Mouse (Mus musculus) thymus, postnatal 25 days (tissue): ENCODE results near the gene Pitpnc1.

Experiments used
- DNase-seq: peaks from one replicate; pipeline ENCODE4 v3.0.0; 2022

The Pitpnc1 gene

DNA sequence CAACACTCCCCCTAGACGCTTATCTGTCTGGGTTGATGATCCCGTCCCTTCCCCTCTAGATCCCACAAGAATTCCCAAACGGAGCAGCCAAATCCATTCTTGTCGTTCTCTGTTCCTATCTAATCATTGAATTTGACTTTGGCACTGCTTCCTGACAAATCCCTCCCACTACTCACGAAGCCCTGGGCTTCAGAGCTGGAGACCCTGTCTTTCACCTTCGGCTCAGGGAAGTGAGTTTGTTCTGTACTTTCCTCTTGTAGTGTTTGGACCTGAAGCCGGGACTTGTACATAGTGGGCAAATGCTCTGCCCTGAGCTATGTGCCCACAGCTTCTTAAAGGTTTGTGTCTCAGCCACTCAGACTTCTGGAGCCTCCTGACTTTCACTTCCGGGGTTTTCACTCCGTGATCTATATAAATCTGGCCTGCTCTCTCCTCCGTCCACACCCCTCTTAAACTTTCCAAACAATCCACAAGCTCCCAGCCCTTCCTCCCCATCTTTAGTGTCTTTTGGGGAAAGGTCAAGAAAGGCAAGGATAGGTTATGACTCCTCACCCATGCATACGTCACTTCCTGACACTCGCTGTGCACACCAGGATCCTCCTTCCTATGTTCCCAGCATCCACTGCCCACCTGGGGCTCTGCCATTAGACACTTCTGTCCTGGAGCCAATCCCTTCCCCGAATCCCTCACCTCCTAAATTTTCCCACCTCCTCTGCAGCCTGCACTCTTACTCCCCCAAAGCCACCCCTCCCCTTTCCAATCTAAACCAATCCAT lies 104.4 kb downstream of the Pitpnc1 start:
- no peak for DNase-seq

DNA sequence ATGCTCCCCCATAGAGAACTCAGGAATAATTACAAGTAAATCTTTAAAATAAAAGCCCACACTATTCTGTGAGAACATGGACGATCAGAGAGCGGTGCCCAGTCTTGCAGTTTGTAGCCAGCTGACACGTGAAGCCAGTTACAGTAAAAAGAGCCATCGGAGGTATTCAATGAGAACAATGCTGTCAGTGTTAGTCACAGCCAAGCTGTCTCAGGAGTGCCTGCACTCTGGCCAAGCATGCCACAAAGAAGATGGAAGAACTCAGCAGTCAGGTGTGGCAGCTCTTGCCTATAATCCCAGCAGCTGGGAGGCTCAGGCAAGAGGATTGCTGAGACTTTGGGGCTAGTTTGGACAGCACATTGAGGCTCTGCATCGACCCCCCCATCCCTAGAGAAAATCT lies 111.8 kb downstream of the Pitpnc1 start:
- no peak for DNase-seq

DNA sequence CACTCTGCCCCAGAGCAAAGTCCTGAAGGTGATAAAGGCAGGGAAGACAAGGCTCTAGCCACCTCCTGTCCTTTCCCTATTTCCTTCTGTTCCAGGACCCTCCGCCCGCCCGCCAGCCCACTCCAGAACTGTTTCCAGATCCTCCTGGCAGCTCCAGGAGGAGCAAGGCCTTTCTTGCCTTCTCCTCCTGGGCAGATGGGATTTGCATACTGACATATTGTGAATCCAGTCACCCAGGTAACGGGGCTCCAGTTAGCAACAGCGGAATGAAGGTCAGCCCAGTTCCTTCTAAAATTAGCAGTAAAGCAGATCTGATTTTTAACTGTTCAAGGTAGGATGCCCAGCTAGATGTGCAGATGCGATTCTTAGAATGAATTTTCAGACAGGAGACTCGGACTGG lies 114.3 kb downstream of the Pitpnc1 start:
- DNase-seq: no peak

DNA sequence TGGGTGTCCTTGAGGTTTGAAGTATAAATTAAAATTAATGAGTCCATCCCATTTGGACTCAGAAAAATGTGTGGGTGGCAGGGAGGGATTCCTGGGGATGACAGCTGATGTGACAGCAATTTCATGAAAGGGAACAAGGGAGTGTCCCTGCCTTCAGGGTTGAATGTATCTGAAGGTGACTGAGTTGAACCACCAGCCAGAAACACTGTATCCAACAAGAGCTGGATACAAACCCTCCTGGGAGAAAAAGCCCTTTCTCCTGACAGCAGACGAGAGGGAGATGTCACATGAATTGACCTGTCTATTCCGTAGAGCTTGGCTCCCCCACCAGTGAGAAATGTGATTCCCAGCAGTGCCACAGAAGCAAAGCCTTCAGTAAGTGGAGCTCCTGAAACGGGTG lies 115.0 kb downstream of the Pitpnc1 start:
- no peak for DNase-seq

DNA sequence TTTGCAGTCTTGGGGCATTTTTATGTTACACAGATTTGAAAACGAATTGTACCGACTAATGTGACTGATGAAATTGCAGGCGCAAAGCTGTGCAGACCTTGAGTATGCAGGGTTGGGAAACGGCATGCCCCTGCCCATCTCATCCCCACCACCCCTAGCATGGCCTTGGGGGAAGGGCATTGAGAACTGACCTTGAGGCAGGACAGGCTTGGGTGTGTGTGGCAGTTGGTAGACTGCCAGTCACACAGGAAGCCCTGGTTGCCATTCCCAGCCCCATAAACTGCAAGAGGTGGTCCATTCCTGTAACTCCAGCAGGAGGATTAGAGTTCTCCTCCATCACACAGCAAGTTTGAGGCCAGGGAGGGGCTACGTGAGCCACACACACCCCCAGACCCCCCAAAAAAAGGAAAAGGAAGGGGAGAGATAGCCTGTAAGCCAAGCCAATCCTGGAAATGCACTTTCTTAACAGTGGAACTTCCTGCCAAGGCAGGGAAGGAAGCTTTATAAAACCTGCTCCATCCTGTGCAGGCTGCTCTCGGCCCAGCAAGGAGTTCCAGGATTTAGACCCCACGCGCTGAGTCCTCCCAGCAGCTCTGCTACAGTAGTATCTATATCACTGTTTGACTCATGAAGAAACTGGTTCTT lies 115.9 kb downstream of the Pitpnc1 start:
- DNase-seq: no peak

DNA sequence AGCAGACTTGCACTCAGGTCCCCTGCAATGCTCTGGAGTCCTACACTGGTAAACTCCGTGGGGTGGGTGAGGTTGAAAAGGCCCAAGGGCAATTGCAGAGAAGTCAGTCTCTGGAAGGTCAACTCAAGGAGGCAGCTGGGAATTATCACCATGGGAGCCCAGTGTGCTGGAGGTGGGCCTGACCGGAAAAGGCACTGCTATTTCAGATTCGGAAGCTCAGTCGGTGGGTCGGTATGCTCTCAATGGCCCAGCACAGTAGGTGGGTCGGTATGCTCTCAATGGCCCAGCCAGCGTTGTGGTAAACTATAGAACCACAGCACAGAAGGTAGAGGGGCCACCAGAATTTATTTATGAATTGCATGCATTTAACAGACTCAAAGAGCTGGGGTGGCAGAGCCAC lies 117.9 kb downstream of the Pitpnc1 start:
- DNase-seq: no peak

DNA sequence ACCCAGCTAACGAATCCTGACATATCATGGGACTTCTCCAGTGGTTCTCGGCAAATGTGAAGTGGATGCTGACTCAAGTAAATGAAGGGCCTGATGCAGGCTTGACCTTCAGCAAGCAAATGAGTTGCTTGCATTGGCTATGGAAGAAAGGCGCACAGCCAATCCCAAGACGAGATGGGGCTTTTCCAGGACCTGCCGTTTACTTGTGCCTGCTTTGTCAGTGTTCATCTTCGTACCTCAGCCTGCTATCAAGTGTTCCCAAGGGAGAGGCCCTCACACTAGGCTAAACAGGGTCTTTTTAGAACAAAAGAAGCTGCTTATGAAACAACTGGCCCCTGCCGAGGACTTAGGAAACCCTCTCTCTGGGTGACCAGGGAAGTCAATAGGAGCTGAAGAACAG lies 120.7 kb downstream of the Pitpnc1 start:
- DNase-seq: no peak

DNA sequence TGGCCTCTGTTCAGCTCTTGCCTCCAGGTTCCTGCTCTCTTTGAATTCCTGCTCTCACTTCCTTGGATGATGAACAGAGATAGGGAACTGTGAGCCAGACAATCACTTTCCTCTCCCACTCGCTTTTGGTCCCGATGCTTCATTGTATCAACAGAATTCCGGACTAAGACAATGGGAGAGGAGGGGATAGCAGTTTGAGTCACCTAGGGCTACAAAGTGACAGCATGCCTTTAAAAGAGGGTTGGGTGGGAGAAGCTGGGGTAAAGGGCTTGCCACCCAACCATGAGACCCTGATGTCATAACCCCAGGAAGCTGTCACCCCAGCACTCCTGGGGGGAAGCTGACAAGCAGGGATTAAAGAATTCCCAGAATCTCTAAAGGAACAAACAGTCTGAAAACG lies 127.5 kb downstream of the Pitpnc1 start:
- DNase-seq: no peak

DNA sequence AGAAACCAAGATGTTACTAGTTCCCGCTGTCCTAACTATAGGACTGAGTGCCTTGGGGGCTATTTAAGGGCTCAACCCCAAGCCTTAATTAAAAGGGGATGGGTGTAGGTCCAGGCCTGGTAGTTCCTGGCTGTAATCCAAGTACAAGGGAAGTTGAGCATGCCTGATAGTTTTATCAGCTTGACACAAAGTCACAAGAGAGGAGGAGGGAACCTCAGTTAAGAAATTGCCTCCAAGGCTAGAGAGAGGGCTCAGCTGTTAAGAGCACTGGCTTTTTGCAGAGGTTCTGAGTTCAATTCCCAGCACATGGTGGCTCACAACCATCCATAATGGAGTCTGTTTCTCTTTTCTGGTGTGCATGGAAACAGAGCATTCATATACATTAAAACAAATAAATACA lies 128.1 kb downstream of the Pitpnc1 start:
- no peak for DNase-seq

DNA sequence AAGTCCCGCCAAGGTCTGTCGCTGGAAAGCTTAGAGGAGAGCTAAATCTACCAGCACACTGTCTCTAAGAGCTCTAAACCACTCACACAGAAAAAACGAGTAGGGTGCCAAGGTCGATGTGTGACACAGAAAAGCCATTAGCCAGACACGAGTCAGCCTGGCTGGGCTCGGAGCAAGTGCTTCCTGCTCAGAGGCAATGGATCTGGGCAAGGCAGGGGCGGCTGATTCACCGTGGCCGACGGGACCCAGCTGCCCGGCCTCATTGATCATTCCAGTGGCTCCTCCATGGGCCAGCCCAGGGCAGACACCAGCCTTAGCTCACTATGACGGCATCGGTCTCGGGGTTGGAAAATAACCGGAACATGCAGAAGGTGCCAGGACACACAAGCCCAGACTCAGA lies 129.2 kb downstream of the Pitpnc1 start:
- no peak for DNase-seq

DNA sequence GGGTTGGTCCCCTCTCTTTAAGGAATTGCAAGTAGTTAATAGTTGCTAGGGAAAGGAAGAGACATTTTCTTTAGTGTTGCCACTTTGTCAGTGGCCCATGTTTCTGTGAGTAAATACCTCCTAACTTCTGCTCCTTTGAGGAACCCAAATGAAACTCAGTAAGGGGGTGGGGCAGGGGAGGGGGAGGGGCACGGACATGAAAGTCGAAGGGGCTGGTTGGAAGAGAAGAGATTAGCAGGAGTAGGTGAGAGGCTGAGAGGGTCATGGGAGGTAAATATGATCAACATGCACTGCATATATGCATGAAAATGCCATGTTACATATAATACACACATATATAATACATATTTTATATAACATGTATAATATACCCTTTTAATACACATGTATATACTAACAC lies 129.7 kb downstream of the Pitpnc1 start:
- no peak for DNase-seq

DNA sequence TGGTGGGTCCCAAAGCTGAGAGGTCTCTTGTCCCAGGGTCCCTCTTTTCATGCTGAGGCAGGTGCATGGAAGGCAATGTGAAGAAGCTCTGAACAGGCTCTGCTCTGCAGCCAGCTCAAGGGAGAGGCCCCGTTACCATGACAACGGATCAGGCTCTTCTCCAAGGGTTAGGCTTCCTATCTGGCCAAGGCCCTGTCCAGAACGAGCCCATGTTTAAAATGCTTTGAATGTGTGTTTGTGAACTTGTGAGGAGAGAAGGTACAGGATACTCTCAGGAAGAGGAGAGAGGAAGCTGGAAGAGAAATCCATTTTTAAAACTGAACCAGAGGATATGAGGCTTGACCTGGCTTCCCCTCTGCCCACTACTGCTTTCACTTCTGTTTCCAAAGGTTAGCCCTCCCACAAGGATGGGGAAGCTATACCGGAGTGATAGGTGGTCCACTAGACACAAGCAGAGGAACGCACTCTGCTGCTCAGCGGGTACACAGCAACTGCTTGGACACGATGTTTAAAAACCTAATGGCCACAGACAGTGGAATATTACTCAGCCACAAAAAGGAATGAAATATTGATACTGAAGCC lies 131.2 kb downstream of the Pitpnc1 start:
- no peak for DNase-seq

DNA sequence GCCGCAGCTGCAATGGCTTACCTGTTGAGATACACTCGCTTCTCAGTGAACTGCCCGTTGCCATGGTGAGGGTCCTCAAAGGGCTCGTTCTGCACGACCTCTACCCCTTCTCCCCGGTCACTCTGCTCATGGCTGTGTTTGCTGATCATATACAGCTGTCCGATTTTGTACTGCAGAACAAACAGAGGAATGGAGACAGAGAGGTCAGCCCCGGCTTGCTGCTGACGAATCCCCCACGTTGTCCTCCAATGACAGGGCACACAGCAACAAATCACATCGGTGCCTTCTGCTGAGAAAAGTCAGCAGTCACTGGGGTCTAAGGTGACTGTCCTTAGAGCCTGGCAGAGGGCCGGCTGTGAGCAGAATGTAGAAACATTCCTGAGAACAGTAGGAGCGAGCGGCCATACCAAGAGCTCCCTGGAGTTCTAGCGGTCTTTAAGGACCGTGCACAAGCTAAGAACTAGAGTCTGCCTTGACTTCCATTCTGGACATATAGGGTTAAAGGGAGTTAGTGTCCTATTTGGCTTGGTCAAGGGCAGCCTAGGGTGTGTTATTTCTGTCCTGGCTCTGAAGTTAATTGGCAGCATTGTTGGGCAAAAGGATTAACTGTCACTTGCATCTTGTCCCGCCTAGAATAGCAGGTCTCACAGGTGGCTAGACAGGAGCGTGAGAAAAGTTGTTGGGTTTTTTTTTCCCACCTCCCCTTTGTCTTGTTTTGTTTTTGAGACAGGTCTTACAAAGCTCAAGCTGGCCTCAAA lies 132.9 kb downstream of the Pitpnc1 start:
- no peak for DNase-seq

DNA sequence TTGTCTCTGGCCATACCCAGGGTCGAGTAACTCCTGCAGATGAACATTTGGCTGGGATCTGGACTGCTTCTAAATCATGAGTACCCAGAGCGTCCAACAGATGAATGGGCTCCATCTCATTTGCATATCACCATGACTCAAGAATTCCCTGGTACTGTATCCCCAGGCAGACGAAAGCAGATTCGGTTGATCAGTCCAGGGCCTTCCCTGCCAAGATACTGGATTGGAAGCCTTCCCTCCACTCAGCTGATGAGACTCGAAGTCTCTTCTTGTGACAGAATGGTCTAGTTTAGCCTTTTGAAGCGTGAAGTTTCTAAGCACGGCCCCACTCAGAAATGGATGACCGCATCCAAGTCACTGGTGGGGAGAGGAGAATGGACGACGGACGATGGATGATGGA lies 134.7 kb downstream of the Pitpnc1 start:
- no peak for DNase-seq

DNA sequence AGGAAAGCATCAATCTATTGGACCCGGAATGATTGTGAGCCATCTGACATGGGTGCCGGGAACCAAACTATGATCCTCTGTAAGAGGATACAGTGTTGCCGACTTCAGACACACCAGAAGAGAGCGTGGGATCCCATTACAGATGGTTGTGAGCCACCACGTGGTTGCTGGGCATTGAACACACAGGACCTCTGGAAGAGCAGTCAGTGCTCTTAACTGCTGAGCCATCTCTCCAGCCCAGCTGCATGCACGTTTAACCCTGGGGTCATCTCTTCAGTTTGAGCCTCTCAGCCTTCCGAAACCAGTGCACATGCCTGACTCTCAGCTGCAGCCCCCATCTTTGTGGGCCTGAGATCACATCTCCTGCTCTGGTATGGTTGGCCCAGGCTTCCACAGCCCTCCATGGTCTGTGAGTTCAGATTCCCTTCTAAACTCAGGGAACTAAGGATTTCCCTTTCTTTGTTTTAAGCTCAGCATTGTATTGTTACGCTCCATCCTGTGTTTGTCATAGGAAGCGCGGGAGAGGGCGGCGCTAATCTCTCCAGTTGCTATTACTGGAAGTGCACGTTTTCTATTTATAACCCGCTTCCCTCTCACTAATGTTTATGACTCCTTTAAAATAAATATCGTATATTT lies 135.5 kb downstream of the Pitpnc1 start:
- no peak for DNase-seq

DNA sequence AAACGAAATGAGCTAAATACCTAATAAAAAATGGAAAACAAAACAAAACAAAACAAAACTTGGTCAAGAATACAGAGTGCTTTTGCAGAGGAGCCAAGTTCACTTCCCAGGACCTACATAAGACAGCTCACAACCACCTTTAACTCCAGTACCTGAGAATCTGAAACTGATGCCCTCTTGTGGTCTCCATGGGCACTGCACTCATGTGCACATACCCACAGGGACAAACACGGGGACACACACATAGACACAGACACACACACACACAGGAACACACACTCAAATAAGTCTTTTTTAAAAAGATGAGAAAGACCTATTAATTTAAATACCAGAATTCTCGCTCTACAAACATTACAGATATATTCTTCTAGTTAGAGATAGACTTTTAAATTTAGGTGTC lies 137.6 kb downstream of the Pitpnc1 start:
- DNase-seq: peak; percentile 14

DNA sequence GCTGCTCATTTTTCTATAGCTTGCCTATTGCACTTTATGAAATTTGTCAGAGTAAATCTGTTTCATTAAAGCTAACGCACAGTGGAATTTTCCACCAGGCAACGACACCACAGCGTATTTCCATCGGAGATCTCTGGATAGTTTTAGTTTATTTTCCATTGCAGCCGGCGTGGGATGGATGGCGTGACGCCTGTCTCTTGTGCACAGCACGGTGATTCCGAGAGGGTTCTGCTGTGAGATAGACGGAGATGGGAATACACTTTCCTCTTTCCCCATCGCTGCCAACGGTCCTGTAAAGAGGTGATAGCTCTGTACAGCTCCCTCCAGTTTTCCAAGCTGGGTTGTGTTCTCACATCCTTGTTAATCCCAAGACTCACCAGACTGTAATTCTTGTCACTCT lies 138.2 kb downstream of the Pitpnc1 start:
- DNase-seq: no peak

DNA sequence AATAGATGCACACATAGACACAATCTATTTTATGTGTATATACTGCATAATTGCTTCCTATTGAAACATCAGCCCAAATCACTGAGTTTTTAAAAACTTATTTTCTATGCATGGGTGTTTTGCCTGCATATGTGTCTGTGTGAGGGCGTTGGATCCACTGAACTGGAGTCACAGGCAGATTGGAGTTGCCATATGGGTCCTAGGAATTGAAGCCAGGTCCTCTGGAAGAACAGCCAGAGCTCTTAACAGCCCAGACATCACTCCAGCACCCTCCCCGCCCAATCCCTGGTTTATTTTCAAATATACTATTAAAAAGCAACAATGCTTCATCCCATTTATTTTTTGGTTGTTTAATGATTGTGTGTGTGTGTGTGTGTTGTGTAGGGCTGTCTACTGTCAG lies 139.1 kb downstream of the Pitpnc1 start:
- no peak for DNase-seq

DNA sequence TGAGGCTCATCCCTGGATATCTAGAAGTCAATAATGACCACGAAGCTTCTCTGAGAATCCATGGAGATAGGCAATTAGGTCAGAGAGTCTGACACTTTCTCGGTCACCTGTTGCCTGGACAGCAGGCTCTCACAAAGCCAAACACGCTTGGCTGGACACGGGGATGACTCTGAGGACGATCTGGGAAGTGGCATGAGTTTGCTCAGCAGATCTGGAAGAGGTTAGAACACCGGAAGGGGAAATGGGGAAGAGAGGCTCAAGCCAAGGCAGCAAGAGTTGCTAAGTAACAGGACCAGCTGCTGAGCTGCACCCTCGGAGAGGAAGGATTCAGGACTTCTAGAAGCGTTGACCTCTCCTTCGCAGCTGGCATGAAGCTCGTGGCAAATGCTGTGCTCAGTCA lies 143.2 kb downstream of the Pitpnc1 start:
- DNase-seq: no peak

DNA sequence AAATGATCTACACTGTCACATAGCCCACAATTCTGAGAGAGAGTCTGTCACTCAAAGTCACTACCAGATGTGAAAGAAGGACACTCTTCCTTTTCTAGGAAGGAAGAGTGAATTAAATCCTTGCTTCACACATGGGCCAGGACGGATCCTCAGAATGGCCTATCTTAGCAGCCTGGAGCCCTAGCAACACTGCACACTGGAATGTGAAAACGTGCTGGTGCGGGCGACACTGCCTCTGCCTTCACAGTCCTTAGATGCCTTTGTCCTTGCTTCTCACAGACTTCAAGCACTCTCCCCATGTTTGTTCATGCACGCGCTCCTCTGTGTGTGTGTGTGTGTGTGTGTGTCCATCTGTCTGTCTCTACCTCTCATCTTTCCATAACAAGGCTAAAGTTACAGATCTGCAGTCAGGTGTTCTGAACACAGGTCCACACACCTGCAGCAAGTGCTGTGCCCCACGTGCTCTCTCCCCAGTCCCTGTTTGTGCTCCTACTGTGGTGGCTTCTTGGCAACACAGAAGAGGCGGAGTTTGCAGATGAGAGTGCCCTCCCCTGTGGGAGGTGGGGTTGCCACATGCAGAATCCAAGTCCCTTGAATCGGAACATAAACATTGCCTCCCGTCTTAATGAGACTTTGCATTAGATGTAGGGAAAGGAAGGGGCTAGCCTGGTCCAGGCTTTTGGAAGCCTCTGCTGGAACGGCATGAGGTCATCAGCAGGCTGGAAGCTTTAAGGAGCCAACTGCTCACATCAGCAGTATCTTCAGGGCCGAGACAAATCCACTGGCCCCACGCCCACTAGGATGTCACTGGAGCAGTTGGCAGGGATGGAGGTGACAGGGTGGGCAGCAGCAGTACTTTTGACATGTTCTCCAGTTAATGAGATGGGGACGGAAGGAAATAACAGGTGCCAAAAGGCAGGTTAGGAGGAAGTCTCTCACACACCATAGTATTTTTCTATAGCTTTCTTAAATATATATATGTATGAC lies 144.5 kb downstream of the Pitpnc1 start:
- DNase-seq: no peak

DNA sequence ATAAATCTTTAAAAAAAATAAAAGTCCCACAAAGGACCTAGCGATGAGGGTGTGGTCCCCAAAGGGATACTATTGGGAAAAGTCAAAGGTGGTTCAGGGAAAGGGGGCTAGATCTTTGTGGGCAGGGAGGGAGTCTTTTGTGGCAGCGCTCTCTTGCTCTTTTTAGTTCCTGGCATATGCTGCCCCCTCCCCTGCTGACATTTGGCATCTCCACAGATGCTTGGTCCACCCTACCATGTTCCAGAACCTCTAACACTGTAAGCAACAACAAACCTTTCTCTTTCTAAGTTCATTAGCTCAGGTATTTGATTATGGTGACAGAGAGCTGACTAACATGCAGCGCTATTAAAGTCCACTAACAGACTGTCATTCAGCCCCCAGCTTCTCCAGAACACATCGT lies 145.3 kb downstream of the Pitpnc1 start:
- DNase-seq: no peak

DNA sequence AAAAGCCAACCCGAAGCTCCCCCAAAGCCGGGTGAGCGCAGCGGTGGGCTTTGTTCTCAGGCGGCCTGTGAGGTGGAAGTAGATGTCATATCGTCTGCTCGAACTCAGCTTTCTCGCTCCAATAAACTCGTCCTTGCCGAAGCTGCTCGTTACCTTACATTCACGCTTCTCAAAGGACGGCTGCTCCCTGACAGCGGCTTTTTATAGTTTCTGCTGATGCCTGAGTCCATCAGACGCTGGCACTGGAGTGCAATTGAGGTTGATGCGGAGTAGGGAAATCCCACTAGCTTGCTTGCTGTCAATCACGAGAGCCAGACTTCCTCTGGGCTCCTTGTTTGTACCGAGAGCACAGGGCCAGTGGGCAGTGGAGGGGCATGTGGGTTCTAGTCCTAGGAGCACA lies 147.3 kb downstream of the Pitpnc1 start:
- no peak for DNase-seq
